Mouse (Mus musculus) adrenal gland, postnatal 25 days (tissue): ENCODE measurements at regions not wholly inside any gene's neighbourhood (a gene's known extent, or its start where the extent isn't known, plus 50 kb on each side); places are given as distances from the start of the nearest gene placed in this dataset.
A peak's percentile ranks its signal among the peaks of the same experiment; 100 is the strongest.
"Not testable (repeated sequence)": the region's sequence is repeated elsewhere in the genome, so short reads cannot be mapped to it uniquely, and the experiment has no call there.

Experiments used
- DNase-seq: peaks from one replicate; pipeline ENCODE4 v3.0.0; 2021; ENCODE audit warnings: mixed read lengths

DNA sequence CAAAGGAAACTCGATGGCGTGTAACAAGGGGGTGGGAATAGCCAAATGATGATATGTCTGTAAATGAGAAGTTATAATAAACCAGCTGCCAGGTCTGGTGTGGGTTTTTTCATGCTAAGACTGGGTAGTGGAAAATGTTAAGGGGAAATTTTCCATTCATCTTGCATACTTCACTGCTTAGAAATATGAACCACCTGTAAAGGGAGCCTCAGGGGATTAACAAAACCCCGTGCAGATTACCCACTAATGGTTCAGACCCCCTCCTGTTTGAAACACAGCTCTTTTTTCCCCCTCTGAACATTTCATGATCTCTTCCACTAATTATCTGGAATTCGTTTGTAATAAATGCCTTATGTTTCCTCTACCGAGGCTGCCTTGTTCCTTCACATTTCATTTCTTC, 446.0 kb upstream of the Hsf2 start:
- no peak for DNase-seq

GRCm38 (mm10) chr10:57046021-57046420, 440.2 kb upstream of the Hsf2 start:
- no peak for DNase-seq

DNA sequence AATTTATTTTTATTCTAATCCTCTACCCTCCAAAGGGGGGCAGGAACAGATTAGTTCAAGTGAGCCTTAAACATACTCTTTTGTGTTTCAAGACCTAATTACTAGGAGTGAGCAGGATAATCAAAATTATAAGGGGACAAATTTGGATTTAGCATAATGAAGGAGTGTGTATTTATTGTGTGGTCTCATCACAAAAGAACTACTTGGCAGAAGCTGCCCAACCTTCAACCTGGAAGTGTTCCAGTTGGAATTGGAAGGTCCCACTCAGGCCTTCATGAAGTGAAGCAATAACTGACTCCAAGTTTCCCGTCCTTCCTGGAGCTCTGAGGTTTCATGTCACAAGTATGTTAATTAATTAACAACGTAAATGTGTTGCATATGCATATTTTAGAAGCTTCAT, 439.3 kb upstream of the Hsf2 start:
- DNase-seq = peak; percentile 24

DNA sequence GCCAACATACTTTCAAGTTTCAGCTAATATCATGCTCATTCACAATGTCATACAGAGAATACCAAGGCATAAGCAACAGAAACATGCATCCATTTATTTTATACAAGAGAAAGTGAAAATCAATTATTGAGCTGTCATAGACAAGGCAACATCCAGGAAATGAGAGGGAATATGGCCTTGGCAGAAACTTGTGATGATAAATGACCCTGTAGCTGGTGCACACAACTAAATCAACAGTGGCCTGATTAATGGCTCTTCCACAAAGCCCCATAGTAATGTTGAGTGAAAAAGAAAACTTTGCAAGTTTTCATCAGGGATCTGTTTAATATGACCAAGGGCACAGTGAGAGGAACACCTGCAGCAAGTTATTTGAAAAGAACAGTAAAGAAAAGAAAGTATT, 438.5 kb upstream of the Hsf2 start:
- DNase-seq = no peak

DNA sequence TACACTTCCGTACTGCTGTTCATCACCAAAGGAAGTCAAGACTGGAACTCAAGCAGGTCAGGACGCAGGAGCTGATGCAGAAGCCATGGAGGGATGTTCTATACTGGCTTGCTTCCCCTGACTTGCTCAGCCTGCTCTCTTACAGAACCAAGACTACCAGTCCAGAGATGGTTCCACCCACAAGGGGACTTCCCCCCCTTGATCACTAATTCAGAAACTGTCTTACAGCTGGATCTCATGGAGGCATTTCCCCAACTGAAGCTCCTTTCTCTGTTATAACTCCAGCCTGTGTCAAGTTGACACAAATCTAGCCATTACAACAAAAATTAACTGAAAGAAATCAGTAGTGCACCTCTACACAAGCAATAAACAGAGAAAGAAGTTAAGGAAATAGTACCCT, 432.8 kb upstream of the Hsf2 start:
- DNase-seq = not testable (repeated sequence)

DNA sequence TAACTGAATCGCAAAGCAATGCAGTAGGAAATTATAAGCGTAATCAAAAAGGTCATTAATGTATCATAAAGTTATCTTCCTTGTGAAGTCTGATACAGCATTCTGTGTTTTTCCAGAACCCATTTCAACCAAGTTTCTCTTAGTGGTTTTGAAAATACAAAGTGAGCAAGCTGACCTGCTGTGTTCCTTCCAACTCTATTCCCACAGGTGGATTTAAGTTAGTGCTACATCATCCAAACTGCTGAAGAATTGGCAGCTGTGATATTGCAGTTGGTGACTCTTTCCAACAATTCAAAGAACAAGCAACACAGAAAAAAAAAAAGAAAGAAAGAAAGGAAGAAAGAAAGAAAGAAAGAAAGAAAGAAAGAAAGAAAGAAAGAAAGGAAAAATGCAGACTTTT, 396.1 kb upstream of the Hsf2 start:
- no peak for DNase-seq

- DNase-seq = no peak
Observed at GRCm38 (mm10) chr10:57095920-57096319, 390.3 kb upstream of the Hsf2 start.

DNA sequence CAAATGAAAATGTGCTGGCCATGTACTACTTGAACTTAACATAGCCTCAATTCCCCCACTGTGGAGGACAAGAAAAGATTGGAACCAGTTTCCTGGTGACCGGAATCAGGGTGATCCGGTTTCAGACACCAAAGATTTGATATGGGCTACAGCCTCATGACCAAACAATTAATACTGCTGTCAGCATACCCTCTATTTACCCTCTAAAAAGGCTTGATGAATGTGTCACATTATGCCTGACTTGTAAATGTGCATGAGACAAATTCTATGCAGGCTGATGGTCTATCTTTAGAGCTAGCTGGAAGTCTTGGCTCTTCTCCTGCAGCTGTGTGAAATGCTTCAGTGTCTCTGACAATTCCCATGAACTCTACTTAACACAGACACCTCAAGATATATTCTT, 372.8 kb upstream of the Hsf2 start:
- DNase-seq = no peak

DNA sequence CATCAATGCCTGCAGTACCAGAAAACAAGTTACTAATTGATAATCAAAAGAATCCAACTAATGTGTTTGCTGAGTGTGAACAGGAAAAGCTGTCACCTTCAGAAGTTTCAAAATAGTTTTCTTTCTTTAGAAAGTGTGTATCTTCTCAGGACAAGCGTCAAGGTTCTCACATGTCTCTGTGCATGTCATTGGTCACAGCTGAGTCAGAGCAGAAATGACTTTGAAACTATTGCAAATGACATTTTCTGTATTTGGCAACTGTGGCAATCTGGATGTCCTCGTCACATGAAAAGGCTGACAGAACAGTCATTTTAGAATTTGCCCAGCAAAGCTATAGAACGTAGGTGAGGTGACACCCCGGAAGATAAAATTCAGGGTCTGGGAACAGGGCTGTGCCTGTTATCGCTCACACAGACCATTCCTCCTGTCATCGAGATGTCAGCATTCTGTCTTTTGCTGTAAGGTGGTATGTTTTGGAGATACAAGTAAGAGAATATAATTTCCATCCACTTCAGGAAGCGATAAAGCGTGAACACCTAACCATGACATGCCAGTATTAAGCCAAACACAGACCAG, 371.4 kb upstream of the Hsf2 start:
- no peak for DNase-seq

GRCm38 (mm10) chr10:57121514-57121913, 364.7 kb upstream of the Hsf2 start:
- DNase-seq = no peak

GRCm38 (mm10) chr10:57127185-57127584, 359.0 kb upstream of the Hsf2 start:
- no peak for DNase-seq

DNA sequence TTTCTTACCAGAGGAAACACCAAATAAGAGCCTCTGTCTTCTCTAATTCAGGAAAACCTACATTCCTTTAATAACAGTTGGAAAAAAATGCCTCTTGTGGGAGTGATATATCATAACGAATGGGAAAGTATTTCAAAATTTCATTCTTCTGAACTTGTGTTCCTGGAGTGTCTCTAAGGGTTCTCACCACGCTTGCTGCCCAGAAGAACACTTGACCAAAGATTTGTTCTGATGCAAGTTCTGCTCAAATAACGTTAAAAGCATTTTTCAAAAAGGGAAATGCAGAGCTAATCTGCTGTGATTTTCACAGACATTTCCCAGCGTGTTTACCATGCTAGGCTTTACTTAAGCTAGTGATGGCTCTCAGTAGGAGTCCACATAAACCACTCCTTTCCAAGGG, 329.8 kb upstream of the Hsf2 start:
- DNase-seq = no peak

DNA sequence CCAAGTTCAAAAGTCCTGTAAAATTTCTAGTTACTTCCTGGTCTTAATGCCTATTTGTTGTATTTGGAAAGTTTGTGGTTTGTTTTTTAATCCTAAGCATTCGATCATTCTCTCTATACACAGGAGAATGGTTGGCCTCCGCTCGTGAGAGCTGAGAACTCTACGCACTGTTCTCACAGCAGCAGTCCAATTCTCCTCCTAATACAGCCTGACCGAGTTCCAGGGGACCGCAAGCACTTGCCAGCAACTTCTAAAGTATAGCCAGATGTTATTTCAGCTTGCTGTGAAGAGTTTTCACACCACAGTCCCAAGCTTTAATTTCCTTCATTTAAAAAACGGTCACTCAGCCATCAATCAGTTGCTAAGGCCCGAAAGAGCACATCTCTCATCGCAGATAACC, 329.3 kb upstream of the Hsf2 start:
- no peak for DNase-seq

DNA sequence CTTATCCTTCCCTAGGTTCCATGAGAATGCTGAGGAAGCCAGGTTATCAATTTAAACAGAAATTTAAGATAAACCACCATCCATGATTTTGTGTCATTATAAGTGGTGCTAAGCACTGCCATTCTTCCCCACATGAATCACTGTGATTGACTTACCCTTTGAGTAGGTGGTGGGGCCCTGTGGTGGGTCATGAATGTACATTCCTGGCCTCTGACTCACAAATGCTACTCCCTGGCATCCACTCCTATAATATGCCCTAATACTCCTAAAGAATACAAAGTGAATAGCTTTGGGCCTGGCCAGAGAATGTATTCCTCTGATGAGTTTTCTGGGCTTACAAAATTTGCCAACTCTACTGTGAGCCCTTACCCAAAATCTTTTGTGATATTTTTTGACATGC, 325.6 kb upstream of the Hsf2 start:
- DNase-seq = no peak

- DNase-seq = no peak
Observed at GRCm38 (mm10) chr10:57163359-57163758, 322.8 kb upstream of the Hsf2 start.

- peak; percentile 46 for DNase-seq
Observed at GRCm38 (mm10) chr10:57183560-57183959, 302.6 kb upstream of the Hsf2 start.

GRCm38 (mm10) chr10:57210701-57211100, 275.5 kb upstream of the Hsf2 start:
- DNase-seq = no peak

- no peak for DNase-seq
Observed at GRCm38 (mm10) chr10:57231117-57231516, 255.1 kb upstream of the Hsf2 start.

DNA sequence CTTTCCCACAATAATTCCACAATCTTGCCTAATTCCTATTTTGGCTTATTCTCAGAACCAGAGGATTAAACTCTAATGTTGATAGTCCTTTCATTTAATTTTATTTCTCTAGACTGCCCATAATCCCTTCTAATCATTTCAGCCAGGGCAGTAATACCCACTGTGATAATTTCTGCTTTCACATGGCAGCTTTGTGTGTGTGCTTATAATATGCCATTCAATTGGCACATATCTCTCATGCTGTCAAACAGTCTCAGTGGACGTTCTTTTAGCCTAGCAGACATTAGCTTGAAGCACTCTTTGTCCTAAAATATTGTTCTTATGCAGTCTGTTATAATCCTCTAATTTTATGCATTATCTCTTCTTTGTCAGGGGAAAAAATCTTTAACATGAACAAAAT, 205.0 kb upstream of the Hsf2 start:
- no peak for DNase-seq

GRCm38 (mm10) chr10:57282896-57283295, 203.3 kb upstream of the Hsf2 start:
- no peak for DNase-seq

- no peak for DNase-seq
Observed at GRCm38 (mm10) chr10:57291596-57291995, 194.6 kb upstream of the Hsf2 start.

DNA sequence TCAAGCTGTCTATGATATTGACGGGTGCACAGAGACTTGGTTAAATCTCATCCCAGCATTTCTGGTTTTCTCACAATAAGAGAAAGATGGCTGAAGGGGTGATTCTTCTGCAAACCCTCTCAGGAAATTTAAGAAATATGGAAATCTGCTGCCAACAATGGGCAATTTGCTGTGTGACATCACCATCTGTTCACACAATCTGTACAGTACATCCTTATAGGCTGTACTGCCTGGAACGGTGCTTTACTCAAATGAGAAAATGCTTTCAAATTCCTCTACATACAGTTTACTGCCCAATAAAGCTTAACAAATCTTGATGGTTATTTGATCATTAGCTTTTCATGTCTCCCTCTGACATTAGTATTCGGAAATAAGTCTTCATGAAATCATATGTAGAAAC, 172.4 kb upstream of the Hsf2 start:
- no peak for DNase-seq

- no peak for DNase-seq
Observed at GRCm38 (mm10) chr10:57317067-57317466, 169.1 kb upstream of the Hsf2 start.

DNA sequence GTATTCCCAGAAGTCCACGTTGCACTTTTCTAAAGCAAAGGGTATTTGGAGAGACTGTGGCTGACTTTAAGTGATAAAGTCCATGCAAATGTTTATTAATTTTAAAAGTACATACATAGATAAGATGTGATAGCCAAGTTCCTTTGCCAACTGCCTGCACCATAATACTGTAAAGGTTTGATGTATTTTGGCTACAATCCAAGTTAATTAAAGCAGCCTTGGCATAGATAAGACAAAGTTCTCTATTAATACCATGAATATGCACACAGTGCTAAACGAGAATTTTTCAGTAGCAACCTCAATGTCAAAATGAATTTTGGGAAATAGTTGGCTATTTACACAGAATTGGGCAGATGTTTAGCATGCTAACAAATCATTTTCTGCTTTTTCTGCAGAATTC, 167.0 kb upstream of the Hsf2 start:
- DNase-seq = no peak

DNA sequence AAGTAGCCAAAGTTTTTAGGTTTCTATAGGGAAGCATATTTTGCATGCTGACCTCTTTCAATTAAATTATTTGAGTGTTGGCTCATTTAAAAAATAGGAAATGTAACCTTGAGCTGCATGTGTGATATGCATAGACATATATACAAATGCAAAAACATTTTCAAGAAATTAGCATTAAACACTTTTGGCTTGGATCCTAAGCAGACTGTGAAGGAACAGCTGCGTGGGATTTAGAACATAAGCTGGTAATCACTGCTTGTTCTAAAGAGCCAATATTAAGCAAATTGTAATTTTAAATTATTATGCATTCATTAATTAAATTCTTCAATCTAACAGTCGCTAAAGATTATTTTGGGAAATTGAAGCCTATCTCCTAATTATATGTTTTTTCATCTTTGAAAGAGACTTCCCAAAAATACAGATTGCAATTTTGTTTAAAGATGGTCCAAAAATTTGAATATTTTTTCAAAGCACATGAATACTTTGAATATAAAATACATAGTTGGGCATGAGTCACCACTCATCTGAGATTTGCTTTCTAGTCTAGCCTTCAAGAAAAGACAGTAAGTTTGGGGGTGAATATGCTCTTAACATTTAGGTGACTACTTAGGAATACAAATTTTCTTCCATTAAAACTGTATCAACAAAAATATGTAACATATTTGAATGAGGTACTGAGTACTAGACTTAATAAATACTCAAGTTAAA, 163.3 kb upstream of the Hsf2 start:
- no peak for DNase-seq
